In the genomic region with DNA sequence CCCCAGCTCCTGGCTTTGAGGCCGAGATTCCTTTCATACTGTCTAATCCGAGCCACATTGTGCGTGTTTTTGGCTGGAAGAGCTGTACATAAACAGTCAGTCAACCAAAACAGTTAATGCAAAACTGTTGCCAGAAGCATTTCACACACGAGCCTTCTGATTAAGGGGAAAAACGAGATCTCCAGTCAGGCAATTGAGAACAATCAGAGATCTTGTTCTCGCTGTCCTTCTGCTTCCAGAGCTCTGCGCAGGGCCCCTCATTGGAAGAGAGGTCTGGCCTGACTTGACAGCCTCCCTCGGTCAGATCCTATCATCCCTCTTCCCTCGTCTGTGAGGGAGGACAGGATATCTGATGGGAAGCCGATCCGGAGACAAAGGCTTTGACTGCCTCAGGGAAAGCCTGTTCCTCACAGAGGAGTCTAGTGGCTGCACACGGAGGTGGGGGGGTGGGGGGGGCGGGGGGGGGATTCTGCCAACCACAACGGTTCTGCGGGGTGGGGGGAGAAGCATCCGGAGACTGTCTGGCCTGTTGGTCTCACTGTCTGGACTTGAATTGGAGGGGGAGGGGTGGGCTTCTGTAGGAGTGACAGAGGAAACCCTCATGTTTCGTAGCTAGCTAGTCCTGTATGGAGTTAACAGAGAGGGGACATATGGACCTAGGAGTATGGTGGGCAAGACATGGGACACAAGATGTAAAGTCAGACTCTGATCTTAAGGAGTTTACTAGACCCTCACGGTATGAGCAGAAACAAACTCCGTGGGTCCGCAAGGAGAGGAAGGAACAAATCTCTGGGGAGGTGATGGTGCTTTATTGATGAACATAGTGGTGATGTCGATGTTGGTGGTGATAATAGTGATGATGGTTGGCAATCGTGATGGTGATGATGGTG, we compare ENCODE assay signal across 15 mouse cellular contexts. TPM values are rescaled to one million over a fixed set of nuclear protein-coding genes. Genes with fewer than 3 reads are reported as not detected.
DNase-seq lines count a peak whose midpoint lies in the region; ATAC-seq and TF ChIP-seq lines count a peak whose summit lies in the region.
"Had no signal": no experiment of that assay in that cellular context is flagged by ENCODE, and none has a peak within 500 bp of the region (broad histone marks: within the 10 kb centered on the region; RNA-seq: fewer than 3 reads in every experiment).

No protein-coding gene starts in this region.

- H3K27ac ChIP-seq in intestine, embryonic 14.5 days (ENCODE audit: low read depth): 0 out of 2 replicates have a peak overlapping the region, but pooled peaks have one; percentile 38
- no peak overlapping the region for H3K27ac ChIP-seq in intestine, postnatal 0 days (ENCODE audit: low read depth, low read length)
- H3K27ac ChIP-seq in liver, postnatal 0 days (ENCODE audit: low read depth): no peak overlapping the region
- H3K27ac ChIP-seq: liver, embryonic 13.5 days had no signal

- peak; percentile 32 for DNase-seq in embryo, embryonic 10.5 days (ENCODE audit: low spot score)
- DNase-seq in embryo, embryonic 11 days: no peak
- DNase-seq in intestine, embryonic 14.5 days (ENCODE audit: low spot score): no peak
- DNase-seq in retina, postnatal 1 day: peak; percentile 47
- DNase-seq in retina, embryonic 14.5 days (ENCODE audit: low spot score): no peak
- DNase-seq in mesoderm, embryonic 11.5 days (ENCODE audit: low read depth, low spot score): peak; percentile 41
- no peak for DNase-seq in liver, postnatal 0 days
- DNase-seq: adrenal gland, postnatal 10 days; cerebellum, adult 2 months; gastrocnemius, postnatal 10 days; kidney, adult 11 months; liver, embryonic 13.5 days had no signal

- no peaks in the 10 kb centered on the region for H3K9me3 ChIP-seq in intestine, embryonic 14.5 days (ENCODE audit: control insufficient read depth, low read length)
- H3K9me3 ChIP-seq in intestine, postnatal 0 days (ENCODE audit: control insufficient read depth): no peaks in the 10 kb centered on the region
- no peaks in the 10 kb centered on the region for H3K9me3 ChIP-seq in liver, postnatal 0 days (ENCODE audit: low read length)
- H3K9me3 ChIP-seq: liver, embryonic 13.5 days had no signal

- no peak for TF ChIP-seq CTCF in intestine, postnatal 0 days (IDR thresholded peaks at IDR 0.05; ENCODE audit: low read depth)
- TF ChIP-seq CTCF in liver, postnatal 0 days (IDR thresholded peaks at IDR 0.05; ENCODE audit: low read depth): no peak

- no peaks in the 10 kb centered on the region for H3K27me3 ChIP-seq in intestine, embryonic 14.5 days (replicated peaks; ENCODE audit: control insufficient read depth, insufficient read depth, low read length)
- no peaks in the 10 kb centered on the region for H3K27me3 ChIP-seq in intestine, postnatal 0 days (replicated peaks; ENCODE audit: control insufficient read depth, insufficient read depth, low read length)
- peaks cover 12% of the 10 kb centered on the region; the same call in 1 of the 2 replicates for H3K27me3 ChIP-seq in liver, postnatal 0 days (ENCODE audit: insufficient read depth, low read length)

- no peak overlapping the region for H3K4me3 ChIP-seq in intestine, embryonic 14.5 days (ENCODE audit: low read depth, low read length)
- H3K4me3 ChIP-seq in intestine, postnatal 0 days (ENCODE audit: low read depth, low read length): no peak overlapping the region
- no peak overlapping the region for H3K4me3 ChIP-seq in liver, postnatal 0 days (ENCODE audit: low read depth, low read length)
- H3K4me3 ChIP-seq: erythroblast, embryonic 14.5 days; liver, embryonic 13.5 days; myocyte had no signal

- no peak for TF ChIP-seq EP300 in liver, postnatal 0 days (IDR thresholded peaks at IDR 0.05; ENCODE audit: low read depth)

- H3K4me1 ChIP-seq in intestine, embryonic 14.5 days (replicated peaks; ENCODE audit: control insufficient read depth, insufficient read depth, low read length): no peaks in the 10 kb centered on the region; the same call in 1 of the 2 replicates
- no peaks in the 10 kb centered on the region for H3K4me1 ChIP-seq in intestine, postnatal 0 days (replicated peaks; ENCODE audit: control insufficient read depth, insufficient read depth, low read length)
- H3K4me1 ChIP-seq in liver, postnatal 0 days (ENCODE audit: insufficient read depth): no peaks in the 10 kb centered on the region
- H3K4me1 ChIP-seq: liver, embryonic 13.5 days had no signal

- 45% methylated on average over 22 of the region's 22 CpGs for WGBS in intestine, embryonic 14.5 days
- 51% methylated on average over 22 of the region's 22 CpGs for WGBS in intestine, postnatal 0 days
- WGBS in liver, postnatal 0 days (ENCODE audit: insufficient replicate concordance): 45% methylated on average over 22 of the region's 22 CpGs

- no peak overlapping the region for H3K9ac ChIP-seq in intestine, embryonic 14.5 days (ENCODE audit: low read length)
- H3K9ac ChIP-seq in intestine, postnatal 0 days (ENCODE audit: low read depth, low read length): no peak overlapping the region
- H3K9ac ChIP-seq in liver, postnatal 0 days (replicated peaks): no peak overlapping the region
- H3K9ac ChIP-seq: liver, embryonic 13.5 days had no signal

- H3K36me3 ChIP-seq in intestine, embryonic 14.5 days (ENCODE audit: control insufficient read depth, insufficient read depth, low read length): no peaks in the 10 kb centered on the region
- no peaks in the 10 kb centered on the region for H3K36me3 ChIP-seq in intestine, postnatal 0 days (ENCODE audit: control insufficient read depth, insufficient read depth)
- no peaks in the 10 kb centered on the region for H3K36me3 ChIP-seq in liver, postnatal 0 days (replicated peaks; ENCODE audit: insufficient read depth, low read length)
- H3K36me3 ChIP-seq: liver, embryonic 13.5 days had no signal

- ATAC-seq in intestine, embryonic 14.5 days (replicated peaks; ENCODE audit: low FRiP score, low TSS enrichment, low read depth): no peak
- no peak for ATAC-seq in intestine, postnatal 0 days
- no peak for ATAC-seq in liver, postnatal 0 days

- no peak overlapping the region for H3K4me2 ChIP-seq in intestine, embryonic 14.5 days (ENCODE audit: low read length)
- no peak overlapping the region for H3K4me2 ChIP-seq in intestine, postnatal 0 days (replicated peaks; ENCODE audit: low read depth)
- no peak overlapping the region for H3K4me2 ChIP-seq in liver, postnatal 0 days (ENCODE audit: low read depth, low read length)
- H3K4me2 ChIP-seq: liver, embryonic 13.5 days had no signal

RNA-seq across cellular contexts. Expression of a gene that starts 12.5 kb away (rescaled TPM):
- polyA plus RNA-seq in intestine, embryonic 14.5 days (2014; fragmentation: Nextera tagmentation; extraction: Ambion mirVana): 0.24 and 1.1 TPM in 2 replicates
- 0.25 and 0.47 TPM in 2 replicates for polyA plus RNA-seq in intestine, postnatal 0 days (2015; fragmentation: Nextera tagmentation; extraction: Ambion mirVana)
- polyA plus RNA-seq in liver, postnatal 0 days (2015; fragmentation: Nextera tagmentation; extraction: Ambion mirVana): 0.20 and 0.64 TPM in 2 replicates
- polyA plus RNA-seq: erythroblast, embryonic 14.5 days; liver, embryonic 13.5 days; myocyte had no signal

RNA-seq across cellular contexts. Expression of a gene that starts 28.8 kb away (rescaled TPM):
- polyA plus RNA-seq in intestine, embryonic 14.5 days (2014; fragmentation: Nextera tagmentation; extraction: Ambion mirVana): 32.3 and 33.9 TPM in 2 replicates
- polyA plus RNA-seq in intestine, postnatal 0 days (2015; fragmentation: Nextera tagmentation; extraction: Ambion mirVana): 47.4 and 47.8 TPM in 2 replicates
- polyA plus RNA-seq in liver, postnatal 0 days (2015; fragmentation: Nextera tagmentation; extraction: Ambion mirVana): 116 and 119 TPM in 2 replicates

RNA-seq across cellular contexts. Expression of a gene that starts 37.6 kb away (rescaled TPM):
- not detected in 2 replicates for polyA plus RNA-seq in intestine, embryonic 14.5 days (2014; fragmentation: Nextera tagmentation; extraction: Ambion mirVana)
- polyA plus RNA-seq in intestine, postnatal 0 days (2015; fragmentation: Nextera tagmentation; extraction: Ambion mirVana): 0.27 TPM in 1 of 2 replicates, not detected in the other
- 0.14 and 1.4 TPM in 2 replicates for polyA plus RNA-seq in liver, postnatal 0 days (2015; fragmentation: Nextera tagmentation; extraction: Ambion mirVana)
- polyA plus RNA-seq: erythroblast, embryonic 14.5 days; liver, embryonic 13.5 days had no signal

RNA-seq across cellular contexts. Expression of a gene that starts 38.8 kb away (rescaled TPM):
- polyA plus RNA-seq in intestine, embryonic 14.5 days (2014; fragmentation: Nextera tagmentation; extraction: Ambion mirVana): not detected in 2 replicates
- 0.08 and 0.10 TPM in 2 replicates for polyA plus RNA-seq in intestine, postnatal 0 days (2015; fragmentation: Nextera tagmentation; extraction: Ambion mirVana)
- polyA plus RNA-seq in liver, postnatal 0 days (2015; fragmentation: Nextera tagmentation; extraction: Ambion mirVana): 0.97 and 1.2 TPM in 2 replicates
- polyA plus RNA-seq: cerebellum, adult 2 months; erythroblast, embryonic 14.5 days; myocyte had no signal

RNA-seq across cellular contexts. Expression of a gene that starts 41.0 kb away (rescaled TPM):
- 258 and 296 TPM in 2 replicates for polyA plus RNA-seq in intestine, embryonic 14.5 days (2014; fragmentation: Nextera tagmentation; extraction: Ambion mirVana)
- 406 and 413 TPM in 2 replicates for polyA plus RNA-seq in intestine, postnatal 0 days (2015; fragmentation: Nextera tagmentation; extraction: Ambion mirVana)
- 355 TPM in 2 replicates for polyA plus RNA-seq in liver, postnatal 0 days (2015; fragmentation: Nextera tagmentation; extraction: Ambion mirVana)

Comparison
In these comparisons a context has a peak if more than half of its experiments do, and no peak if none do; other contexts are left out.
1. DNase-seq: peak in embryo, embryonic 10.5 days (single experiment), retina, postnatal 1 day (single experiment) and mesoderm, embryonic 11.5 days (single experiment); none in embryo, embryonic 11 days (single experiment), intestine, embryonic 14.5 days (single experiment), retina, embryonic 14.5 days (single experiment) and liver, postnatal 0 days (single experiment).